Mouse (Mus musculus): Measurements from ENCODE around the gene Map2. TPM values are rescaled to one million over a fixed set of nuclear protein-coding genes. Genes with fewer than 3 reads are reported as not detected.
A peak's percentile ranks its signal among the peaks of the same experiment; 100 is the strongest.

Gene Map2
- polyA plus RNA-seq, 1 experiment from 2014 or later, result 309 TPM

GRCm38 (mm10) chr1:66348404-66349165 is 173.5 kb downstream of the Map2 start:
- WGBS, result 37% methylated on average over 8 of the region's 8 CpGs
- Histone ChIP-seq H3K27ac (ENCODE audit: low read depth, low read length) (no peak overlapping the region), H3K27me3 (replicated peaks; ENCODE audit: control insufficient read depth, insufficient read depth, low read length) (no peaks in the 10 kb centered on the region), H3K9ac (ENCODE audit: low read depth, low read length) (no peak overlapping the region), H3K4me2 (ENCODE audit: low read length) (no peak overlapping the region), H3K4me3 (ENCODE audit: low read length) (no peak overlapping the region), H3K4me1 (ENCODE audit: control insufficient read depth, insufficient read depth, low read depth, low read length) (peaks cover 19% of the 10 kb centered on the region), H3K36me3 (ENCODE audit: control insufficient read depth, insufficient read depth, low read length) (no peaks in the 10 kb centered on the region), H3K9me3 (ENCODE audit: control insufficient read depth, low read length) (no peaks in the 10 kb centered on the region)
- peak; percentile 49; the same call in 1 of the 2 replicates for ATAC-seq

GRCm38 (mm10) chr1:66349166-66349835 is 174.2 kb downstream of the Map2 start:
- H3K9ac ChIP-seq (ENCODE audit: low read depth, low read length), result no peak overlapping the region
- no peak overlapping the region for H3K27ac ChIP-seq (ENCODE audit: low read depth, low read length)
- peak; percentile 28; the same call in 1 of the 2 replicates for ATAC-seq
- H3K4me3 ChIP-seq (ENCODE audit: low read length), result no peak overlapping the region
- H3K36me3 ChIP-seq (ENCODE audit: control insufficient read depth, insufficient read depth, low read length), result no peaks in the 10 kb centered on the region
- no peaks in the 10 kb centered on the region for H3K27me3 ChIP-seq (replicated peaks; ENCODE audit: control insufficient read depth, insufficient read depth, low read length)
- 43% methylated on average over 3 of the region's 3 CpGs for WGBS
- no peaks in the 10 kb centered on the region for H3K9me3 ChIP-seq (ENCODE audit: control insufficient read depth, low read length)
- peaks cover 19% of the 10 kb centered on the region for H3K4me1 ChIP-seq (ENCODE audit: control insufficient read depth, insufficient read depth, low read depth, low read length)
- H3K4me2 ChIP-seq (ENCODE audit: low read length), result no peak overlapping the region

- Histone ChIP-seq H3K27ac (ENCODE audit: low read depth, low read length) (no peak overlapping the region), H3K36me3 (ENCODE audit: control insufficient read depth, insufficient read depth, low read length) (no peaks in the 10 kb centered on the region), H3K4me3 (ENCODE audit: low read length) (no peak overlapping the region), H3K9ac (ENCODE audit: low read depth, low read length) (no peak overlapping the region), H3K27me3 (replicated peaks; ENCODE audit: control insufficient read depth, insufficient read depth, low read length) (no peaks in the 10 kb centered on the region), H3K9me3 (ENCODE audit: control insufficient read depth, low read length) (no peaks in the 10 kb centered on the region), H3K4me1 (ENCODE audit: control insufficient read depth, insufficient read depth, low read depth, low read length) (peaks cover 19% of the 10 kb centered on the region), H3K4me2 (ENCODE audit: low read length) (no peak overlapping the region)
- ATAC-seq, result no peak
Observed at GRCm38 (mm10) chr1:66351366-66351765, 176.3 kb downstream of the Map2 start.

DNA sequence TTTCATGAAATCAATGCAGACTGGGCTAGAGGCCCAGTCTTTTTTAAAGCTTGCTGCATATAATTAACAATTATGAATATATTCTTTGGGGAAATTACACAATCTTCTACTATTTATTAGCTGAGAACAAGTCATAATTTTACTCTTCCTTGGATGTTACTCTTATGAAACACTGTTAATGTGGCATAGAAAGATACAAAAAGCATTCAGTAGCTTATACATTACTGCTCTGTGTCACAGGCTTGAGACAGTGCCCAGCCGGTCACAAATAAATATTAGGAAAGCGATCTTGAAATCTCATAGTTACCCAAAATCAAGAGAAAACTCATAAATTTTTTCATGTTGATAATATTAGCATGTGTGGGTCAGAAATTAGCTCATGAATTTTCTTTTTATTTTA is 186.7 kb downstream of the Map2 start:
- peaks cover 5% of the 10 kb centered on the region; the same call in 1 of the 2 replicates for H3K4me1 ChIP-seq (ENCODE audit: control insufficient read depth, insufficient read depth, low read depth, low read length)
- no peak overlapping the region for H3K4me2 ChIP-seq (ENCODE audit: low read length)
- no peak overlapping the region for H3K27ac ChIP-seq (ENCODE audit: low read depth, low read length)
- H3K36me3 ChIP-seq (ENCODE audit: control insufficient read depth, insufficient read depth, low read length), result peaks cover 7% of the 10 kb centered on the region; the same call in 1 of the 2 replicates
- H3K4me3 ChIP-seq (ENCODE audit: low read length), result no peak overlapping the region
- 84% methylated on average over 2 of the region's 2 CpGs for WGBS
- H3K9me3 ChIP-seq (ENCODE audit: control insufficient read depth, low read length), result no peaks in the 10 kb centered on the region
- no peaks in the 10 kb centered on the region for H3K27me3 ChIP-seq (replicated peaks; ENCODE audit: control insufficient read depth, insufficient read depth, low read length)
- ATAC-seq, result no peak
- no peak overlapping the region for H3K9ac ChIP-seq (ENCODE audit: low read depth, low read length)

- no peaks in the 10 kb centered on the region for H3K9me3 ChIP-seq (ENCODE audit: control insufficient read depth, low read length)
- no peak overlapping the region for H3K4me2 ChIP-seq (ENCODE audit: low read length)
- peaks cover 9% of the 10 kb centered on the region; the same call in 1 of the 2 replicates for H3K36me3 ChIP-seq (ENCODE audit: control insufficient read depth, insufficient read depth, low read length)
- peak; percentile 67 for ATAC-seq
- peaks cover 5% of the 10 kb centered on the region; the same call in 1 of the 2 replicates for H3K4me1 ChIP-seq (ENCODE audit: control insufficient read depth, insufficient read depth, low read depth, low read length)
- no peak overlapping the region for H3K4me3 ChIP-seq (ENCODE audit: low read length)
- WGBS, result 36% methylated on average over 9 of the region's 9 CpGs
- 0 out of 2 replicates have a peak overlapping the region, but pooled peaks have one; percentile 39 for H3K27ac ChIP-seq (ENCODE audit: low read depth, low read length)
- H3K9ac ChIP-seq (ENCODE audit: low read depth, low read length), result no peak overlapping the region
- H3K27me3 ChIP-seq (replicated peaks; ENCODE audit: control insufficient read depth, insufficient read depth, low read length), result no peaks in the 10 kb centered on the region
Observed at GRCm38 (mm10) chr1:66363285-66363684, 188.2 kb downstream of the Map2 start.

DNA sequence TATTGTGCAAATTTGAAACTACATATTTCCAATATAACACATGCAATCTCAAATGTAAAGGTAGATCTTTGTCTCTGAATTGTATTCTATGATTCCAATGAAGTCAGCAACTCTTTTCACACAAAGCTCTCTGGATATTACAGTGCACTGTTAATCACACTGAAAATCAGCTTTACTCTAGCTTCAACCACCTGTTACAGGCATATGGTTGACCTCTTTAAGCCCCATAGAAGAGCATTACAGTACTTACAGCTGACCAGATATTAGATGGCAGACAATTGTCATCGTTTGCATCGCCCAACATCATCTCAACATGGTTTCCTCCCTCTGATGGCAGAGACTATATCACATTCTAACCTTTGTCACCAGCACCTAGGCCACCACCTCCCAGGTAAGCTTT is 189.3 kb downstream of the Map2 start:
- Histone ChIP-seq H3K36me3 (ENCODE audit: control insufficient read depth, insufficient read depth, low read length) (peaks cover 9% of the 10 kb centered on the region; the same call in 1 of the 2 replicates), H3K4me3 (ENCODE audit: low read length) (no peak overlapping the region), H3K27ac (ENCODE audit: low read depth, low read length) (no peak overlapping the region), H3K9ac (ENCODE audit: low read depth, low read length) (no peak overlapping the region), H3K4me1 (ENCODE audit: control insufficient read depth, insufficient read depth, low read depth, low read length) (peaks cover 5% of the 10 kb centered on the region; the same call in 1 of the 2 replicates), H3K9me3 (ENCODE audit: control insufficient read depth, low read length) (no peaks in the 10 kb centered on the region), H3K27me3 (replicated peaks; ENCODE audit: control insufficient read depth, insufficient read depth, low read length) (no peaks in the 10 kb centered on the region), H3K4me2 (ENCODE audit: low read length) (no peak overlapping the region)
- 90% methylated on average over 2 of the region's 2 CpGs for WGBS
- ATAC-seq, result no peak

DNA sequence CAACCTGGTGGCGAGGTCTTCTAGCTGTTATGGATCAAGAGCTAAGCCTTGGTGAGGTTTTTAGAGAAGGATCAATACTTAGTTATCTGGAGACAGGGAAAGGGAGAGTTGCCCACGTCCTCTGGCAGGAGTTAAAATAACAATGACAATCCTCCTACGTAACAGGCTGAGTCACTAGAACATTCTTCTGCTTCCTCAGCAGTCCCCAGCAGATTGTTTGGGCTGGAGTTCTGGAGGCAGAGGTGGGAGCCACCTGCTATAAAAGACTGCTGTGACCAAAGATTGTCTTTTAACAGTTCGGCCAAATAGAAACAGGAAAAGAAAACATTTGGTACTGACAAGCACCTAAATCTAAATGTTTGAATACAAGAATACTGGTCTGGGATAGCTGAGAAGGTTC is 190.5 kb downstream of the Map2 start:
- WGBS, result 69% methylated on average over 4 of the region's 4 CpGs
- peaks cover 9% of the 10 kb centered on the region; the same call in 1 of the 2 replicates for H3K36me3 ChIP-seq (ENCODE audit: control insufficient read depth, insufficient read depth, low read length)
- no peak overlapping the region for H3K27ac ChIP-seq (ENCODE audit: low read depth, low read length)
- H3K9me3 ChIP-seq (ENCODE audit: control insufficient read depth, low read length), result no peaks in the 10 kb centered on the region
- no peak overlapping the region for H3K4me3 ChIP-seq (ENCODE audit: low read length)
- no peak overlapping the region for H3K9ac ChIP-seq (ENCODE audit: low read depth, low read length)
- no peaks in the 10 kb centered on the region for H3K27me3 ChIP-seq (replicated peaks; ENCODE audit: control insufficient read depth, insufficient read depth, low read length)
- H3K4me2 ChIP-seq (ENCODE audit: low read length), result no peak overlapping the region
- peaks cover 5% of the 10 kb centered on the region; the same call in 1 of the 2 replicates for H3K4me1 ChIP-seq (ENCODE audit: control insufficient read depth, insufficient read depth, low read depth, low read length)
- ATAC-seq, result no peak

DNA sequence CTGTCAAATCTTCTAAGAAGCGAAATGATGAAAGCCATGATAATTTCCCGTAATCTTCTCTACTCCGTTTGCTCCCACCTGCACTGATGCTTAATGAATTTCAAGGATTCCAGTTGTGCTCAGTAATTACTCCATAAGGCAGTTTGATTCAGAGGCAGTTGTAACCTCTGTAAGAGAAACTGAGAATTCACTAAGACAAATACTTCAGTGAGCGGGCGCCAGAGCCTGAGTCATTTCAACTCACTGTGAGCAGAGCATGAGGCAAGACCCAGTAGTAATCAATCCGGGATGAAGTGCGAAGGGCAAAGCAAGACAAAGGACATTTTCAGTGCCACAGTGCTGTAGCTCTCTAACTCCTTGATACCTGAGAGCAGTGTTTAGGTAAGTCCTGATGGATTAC is 194.4 kb downstream of the Map2 start:
- no peak overlapping the region for H3K9ac ChIP-seq (ENCODE audit: low read depth, low read length)
- no peaks in the 10 kb centered on the region for H3K4me1 ChIP-seq (ENCODE audit: control insufficient read depth, insufficient read depth, low read depth, low read length)
- H3K4me2 ChIP-seq (ENCODE audit: low read length), result no peak overlapping the region
- 78% methylated on average over 7 of the region's 7 CpGs for WGBS
- peaks cover 7% of the 10 kb centered on the region; the same call in 1 of the 2 replicates for H3K36me3 ChIP-seq (ENCODE audit: control insufficient read depth, insufficient read depth, low read length)
- H3K27ac ChIP-seq (ENCODE audit: low read depth, low read length), result no peak overlapping the region
- no peaks in the 10 kb centered on the region for H3K27me3 ChIP-seq (replicated peaks; ENCODE audit: control insufficient read depth, insufficient read depth, low read length)
- H3K9me3 ChIP-seq (ENCODE audit: control insufficient read depth, low read length), result no peaks in the 10 kb centered on the region
- H3K4me3 ChIP-seq (ENCODE audit: low read length), result no peak overlapping the region
- peak; percentile 19; the same call in 1 of the 2 replicates for ATAC-seq

GRCm38 (mm10) chr1:66371371-66371770 is 196.3 kb downstream of the Map2 start:
- ATAC-seq, result no peak
- Histone ChIP-seq H3K36me3 (ENCODE audit: control insufficient read depth, insufficient read depth, low read length) (0 out of 2 replicates have a peak, but pooled peaks cover 2% of the 10 kb centered on the region), H3K4me2 (ENCODE audit: low read length) (no peak overlapping the region), H3K4me3 (ENCODE audit: low read length) (no peak overlapping the region), H3K4me1 (ENCODE audit: control insufficient read depth, insufficient read depth, low read depth, low read length) (no peaks in the 10 kb centered on the region), H3K27me3 (replicated peaks; ENCODE audit: control insufficient read depth, insufficient read depth, low read length) (no peaks in the 10 kb centered on the region), H3K9ac (ENCODE audit: low read depth, low read length) (no peak overlapping the region), H3K9me3 (ENCODE audit: control insufficient read depth, low read length) (no peaks in the 10 kb centered on the region), H3K27ac (ENCODE audit: low read depth, low read length) (no peak overlapping the region)
- WGBS, result 70% methylated on average over 2 of the region's 2 CpGs

Measured in hindbrain, embryonic 16.5 days (tissue).